Mouse (Mus musculus) thymus, postnatal 14 days (tissue): ENCODE results near the gene Col17a1.
A peak's percentile ranks its signal among the peaks of the same experiment; 100 is the strongest.

Source experiments
- DNase-seq: peaks from one replicate; pipeline ENCODE4 v3.0.0; 2021

Gene Col17a1

GRCm38 (mm10) chr19:47659765-47660408 is 32.0 kb downstream of the Col17a1 start:
- no peak for DNase-seq

DNA sequence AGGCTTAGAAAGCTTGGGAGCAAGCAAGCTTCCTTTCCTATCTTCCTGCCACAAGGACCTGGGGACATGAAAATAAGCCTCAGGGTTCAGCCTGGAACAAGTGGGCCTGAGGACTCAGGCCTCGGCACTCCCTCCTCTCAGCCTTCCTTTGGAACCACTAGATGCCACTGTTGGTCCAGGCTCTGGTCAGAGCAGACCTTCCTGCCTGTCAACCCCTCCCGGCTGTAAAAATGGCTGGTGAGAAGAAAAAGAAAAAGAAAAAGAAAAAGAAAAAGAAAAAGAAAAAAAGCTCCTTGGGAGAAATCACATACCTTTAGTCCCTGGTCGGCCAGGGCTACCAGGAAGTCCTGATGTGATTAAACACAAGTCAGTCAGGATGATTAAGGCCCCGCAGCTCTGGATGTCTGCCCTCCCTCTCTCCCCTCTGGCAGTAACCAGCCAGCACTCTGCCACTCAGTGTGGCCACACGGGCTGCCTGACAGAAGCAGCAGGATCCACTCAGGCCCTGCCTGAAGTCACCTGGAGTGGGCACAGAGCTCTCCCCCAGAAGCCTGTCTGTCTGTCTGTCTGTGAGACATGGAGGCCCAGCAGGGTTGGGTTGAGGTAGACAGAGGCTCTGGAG is 32.9 kb downstream of the Col17a1 start:
- DNase-seq: peak; percentile 34

- no peak for DNase-seq
Measured at GRCm38 (mm10) chr19:47654896-47655295, 37.0 kb downstream of the Col17a1 start.

GRCm38 (mm10) chr19:47653173-47653572 is 38.7 kb downstream of the Col17a1 start:
- no peak for DNase-seq

GRCm38 (mm10) chr19:47652255-47652654 is 39.6 kb downstream of the Col17a1 start:
- DNase-seq: no peak

- no peak for DNase-seq
Measured at GRCm38 (mm10) chr19:47651160-47651480, 40.8 kb downstream of the Col17a1 start.

GRCm38 (mm10) chr19:47650366-47651159 is 41.3 kb downstream of the Col17a1 start:
- no peak for DNase-seq

- DNase-seq: no peak
Measured at GRCm38 (mm10) chr19:47649071-47649470, 42.8 kb downstream of the Col17a1 start.

- DNase-seq: no peak
Measured at GRCm38 (mm10) chr19:47646508-47647120, 45.3 kb downstream of the Col17a1 start.

GRCm38 (mm10) chr19:47645583-47645982 is 46.3 kb downstream of the Col17a1 start:
- no peak for DNase-seq

DNA sequence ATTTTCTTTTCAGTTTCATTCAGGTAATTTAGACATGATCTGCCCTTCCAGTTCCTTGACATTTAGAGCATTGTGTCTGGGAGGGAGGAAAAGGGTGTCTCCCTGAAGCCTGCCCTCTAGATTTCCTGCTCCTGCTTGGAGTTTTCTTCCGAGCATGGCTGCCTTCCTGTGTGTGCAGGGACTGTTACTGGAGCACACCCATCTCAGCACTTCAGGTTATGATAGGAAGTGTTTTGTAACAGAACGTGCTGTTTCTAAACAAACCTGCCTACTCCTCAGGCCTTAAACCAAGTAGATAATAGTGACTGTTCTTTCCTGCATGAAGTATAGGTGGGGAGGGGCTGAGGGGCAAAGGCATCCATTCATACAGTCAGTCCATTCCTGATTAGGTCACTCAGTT is 48.0 kb downstream of the Col17a1 start:
- DNase-seq: no peak

DNA sequence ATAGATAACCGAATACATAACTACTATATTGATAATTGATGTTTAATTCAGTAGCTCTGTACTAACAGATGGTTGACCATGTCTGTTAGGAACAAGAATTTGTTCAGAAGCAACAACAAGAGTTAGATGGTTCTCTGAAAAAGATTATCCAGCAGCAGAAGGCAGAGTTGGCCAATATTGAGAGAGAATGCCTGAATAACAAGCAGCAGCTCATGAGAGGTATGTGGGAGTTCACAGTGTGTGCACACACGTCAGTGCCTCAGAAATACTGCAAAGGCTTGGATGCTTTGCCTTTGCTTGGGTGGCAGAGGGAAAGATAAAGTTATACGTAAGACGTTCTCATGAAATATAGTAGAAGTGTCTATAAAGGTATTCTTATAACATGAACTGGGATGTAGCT is 56.5 kb downstream of the Col17a1 start:
- DNase-seq: no peak

GRCm38 (mm10) chr19:47631799-47632198 is 60.1 kb downstream of the Col17a1 start:
- no peak for DNase-seq

DNA sequence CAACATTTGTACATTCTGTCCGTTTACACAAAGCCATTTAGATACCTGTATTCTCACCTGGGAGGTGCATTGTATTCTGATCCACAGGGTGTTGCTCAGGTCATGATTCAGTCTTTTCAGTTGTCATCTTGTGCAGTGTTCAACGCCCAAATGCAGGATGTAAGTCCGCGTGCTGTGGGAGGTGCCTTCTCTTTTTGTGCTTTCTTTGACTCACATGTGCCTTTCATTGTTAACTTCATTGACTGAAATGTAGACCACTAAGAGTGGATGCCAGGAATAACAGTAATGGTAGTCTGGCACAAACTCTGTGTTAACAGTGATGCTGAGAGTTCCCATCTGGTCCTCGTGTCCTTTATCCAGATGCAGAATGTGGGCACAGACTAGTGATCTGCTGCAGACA is 61.5 kb downstream of the Col17a1 start:
- DNase-seq: no peak

- no peak for DNase-seq
Measured at GRCm38 (mm10) chr19:47629068-47629467, 62.8 kb downstream of the Col17a1 start.

DNA sequence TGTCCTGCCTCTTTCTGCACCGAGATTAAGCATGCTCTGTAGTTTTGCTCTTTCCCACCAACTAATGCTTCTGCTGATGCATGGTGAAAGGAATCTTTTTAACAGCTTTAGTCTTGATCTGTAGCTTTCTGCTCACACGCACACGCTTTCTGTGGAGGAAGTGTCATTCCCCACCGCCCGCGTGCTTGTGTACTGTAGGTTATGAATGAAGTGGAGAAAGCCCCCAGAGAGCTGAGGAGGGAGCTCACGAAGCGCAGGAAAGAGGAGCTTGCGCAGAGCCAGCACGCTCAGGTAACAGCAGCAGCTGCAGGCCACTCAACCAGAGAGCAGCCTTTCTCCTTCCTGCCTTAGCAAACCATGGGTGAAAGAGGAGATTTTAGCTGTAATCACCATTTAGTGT is 64.4 kb downstream of the Col17a1 start:
- no peak for DNase-seq

- no peak for DNase-seq
Measured at GRCm38 (mm10) chr19:47624940-47625711, 66.8 kb downstream of the Col17a1 start.

GRCm38 (mm10) chr19:47621478-47621877 is 70.4 kb downstream of the Col17a1 start:
- DNase-seq: no peak

DNA sequence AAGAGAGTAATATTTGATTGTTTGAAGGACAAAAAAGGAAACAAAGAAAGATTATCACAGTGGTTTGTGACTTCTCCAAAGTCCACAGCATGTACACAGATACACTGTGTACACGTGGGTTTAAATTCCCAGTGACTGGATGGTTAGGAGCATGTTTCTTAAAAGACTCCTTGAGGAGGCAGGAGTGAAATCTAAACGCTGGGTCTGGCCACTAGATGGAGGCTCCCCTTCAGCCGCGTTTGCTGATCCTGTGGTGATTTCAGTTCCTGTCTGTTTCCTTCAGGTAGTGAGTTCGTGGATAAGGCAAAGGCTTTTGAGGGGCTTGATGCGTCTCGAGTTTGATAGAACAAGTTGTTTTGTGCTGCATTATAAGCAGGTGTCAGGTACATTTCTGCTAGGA is 78.5 kb downstream of the Col17a1 start:
- no peak for DNase-seq

- DNase-seq: no peak
Measured at GRCm38 (mm10) chr19:47608513-47608912, 83.4 kb downstream of the Col17a1 start.
